Mouse (Mus musculus) hematopoietic multipotent progenitor cell, adult 10-12 weeks (in vitro differentiated cells): ENCODE results near the gene Papolg. TPM values are rescaled to one million over a fixed set of nuclear protein-coding genes. Genes with fewer than 3 reads are reported as not detected.

ENCODE experiments used
- polyA plus RNA-seq: library from polyadenylated mRNA; stranded (reverse); fragments of >175 nt; gene quantifications from 2 replicates; pipeline ENCODE4 v1.2.3, GENCODE M21; 2012; ENCODE audit warnings: low replicate concordance

Gene Papolg
- 2.6 and 3.3 TPM in 2 replicates for polyA plus RNA-seq

GRCm38 (mm10) chr11:23895060-23895426, at the start of gene Papolg:
Papolg (minus strand) TSS chr11:23895253.

Other genes with a start within 250 kb of the Papolg start
- gene Pus10, start 229.6 kb downstream of the Papolg start, polyA plus RNA-seq: 1.5 and 2.7 TPM in 2 replicates
- 10.2 and 13.1 TPM in 2 replicates for gene Pex13, start 229.3 kb downstream of the Papolg start, polyA plus RNA-seq
- gene Rel, start 124.3 kb downstream of the Papolg start, polyA plus RNA-seq: 6.2 and 8.4 TPM in 2 replicates
- gene A830031A19Rik, start 179.8 kb upstream of the Papolg start, polyA plus RNA-seq: not detected in 2 replicates
- gene Bcl11a, start 182.8 kb upstream of the Papolg start, polyA plus RNA-seq: 94.1 and 96.2 TPM in 2 replicates